Mouse (Mus musculus) lung, adult 2 months (tissue): Measurements from ENCODE around the gene Pear1. TPM values are rescaled to one million over a fixed set of nuclear protein-coding genes. Genes with fewer than 3 reads are reported as not detected.

Experiments
- DNase-seq: peaks from one replicate; pipeline ENCODE4 v3.0.0; 2022
- H3K4me1 ChIP-seq: fragments of 200-500 bp; 2 replicates; pipeline ENCODE4 v1.6.1; 2011; ENCODE audit warnings: low read length; ENCODE audit not compliant: control insufficient read depth, insufficient read depth
- H3K4me3 ChIP-seq: fragments of 200-500 bp; replicated peaks from 2 replicates; pipeline ENCODE3; 2011; ENCODE audit warnings: low read depth, mild to moderate bottlenecking, control low read depth, low read length; ENCODE audit errors: extremely low read depth
- CTCF ChIP-seq: fragments of 200-500 bp; IDR thresholded peaks from 2 replicates; pipeline ENCODE4 v1.5.1; 2011; ENCODE audit warnings: mild to moderate bottlenecking, low read length, control low read depth; ENCODE audit not compliant: insufficient read depth
- POLR2A ChIP-seq: fragments of 200-500 bp; IDR thresholded peaks from 2 replicates; pipeline ENCODE4 v1.6.1; 2011; ENCODE audit warnings: low read depth, mild to moderate bottlenecking, control low read depth, low read length, borderline replicate concordance; ENCODE audit errors: extremely low read depth
- WGBS: fragments of 180-500 bp; shearing (Covaris S2); methylation state at CpG from one replicate; pipeline ENCODE4 v1.1.7; 2018; 5-methylcytosine and 5-hydroxymethylcytosine counted together
- polyA plus RNA-seq: library from polyadenylated mRNA; depleted of rRNA; stranded (reverse); fragments of >200 nt; gene quantifications from 2 replicates; pipeline ENCODE4 v1.2.3, GENCODE M21; 2012

Gene Pear1
- polyA plus RNA-seq, 1 experiment = 87.2 TPM

DNA sequence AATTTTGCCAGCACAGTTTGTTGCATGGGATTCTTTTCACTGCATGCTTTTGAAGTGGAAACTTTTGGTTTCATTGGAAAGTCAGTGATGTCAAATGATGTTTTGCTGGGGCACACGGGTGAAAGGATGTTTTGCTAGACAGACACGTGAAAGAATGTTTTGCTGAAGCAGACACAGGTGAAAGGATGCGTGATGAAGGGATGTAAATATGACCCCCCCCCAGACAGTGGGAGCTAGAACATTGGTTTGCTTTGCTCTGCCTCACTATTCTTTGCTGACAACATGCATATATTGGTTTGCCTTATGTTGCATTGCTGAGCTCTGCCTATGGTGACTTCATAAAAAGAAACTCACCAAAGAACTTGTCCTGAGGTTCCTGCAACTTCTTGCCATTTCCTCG, 20.9 kb upstream of the Pear1 start:
- peaks cover 3% of the 10 kb centered on the region; the same call in 1 of the 2 replicates for H3K4me1 ChIP-seq
- H3K4me3 ChIP-seq = no peak overlapping the region
- TF ChIP-seq POLR2A (no peak), CTCF (no peak)
- no peak for DNase-seq
- 72% methylated on average over 4 of the region's 4 CpGs for WGBS

DNA sequence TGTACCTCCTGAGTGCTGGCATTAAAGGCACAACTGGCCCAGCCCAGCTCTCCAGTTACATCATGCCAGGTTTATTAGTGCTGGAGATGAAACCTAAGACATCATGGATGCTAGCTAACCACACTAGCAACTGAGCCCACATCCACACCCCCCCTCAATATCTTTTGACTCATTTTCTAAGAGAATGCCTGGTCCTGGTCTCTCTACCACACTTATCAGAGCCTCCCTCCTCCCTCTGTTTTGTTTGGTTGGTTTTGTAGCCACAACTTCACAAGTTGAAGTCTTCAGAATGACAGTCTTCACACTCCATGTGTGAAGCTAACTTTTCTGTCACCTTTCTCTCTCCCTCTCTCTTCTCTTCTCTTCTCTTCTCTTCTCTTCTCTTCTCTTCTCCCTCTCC, 16.8 kb upstream of the Pear1 start:
- H3K4me1 ChIP-seq = no peaks in the 10 kb centered on the region
- H3K4me3 ChIP-seq = no peak overlapping the region
- DNase-seq = no peak
- TF ChIP-seq CTCF (no peak), POLR2A (no peak)

DNA sequence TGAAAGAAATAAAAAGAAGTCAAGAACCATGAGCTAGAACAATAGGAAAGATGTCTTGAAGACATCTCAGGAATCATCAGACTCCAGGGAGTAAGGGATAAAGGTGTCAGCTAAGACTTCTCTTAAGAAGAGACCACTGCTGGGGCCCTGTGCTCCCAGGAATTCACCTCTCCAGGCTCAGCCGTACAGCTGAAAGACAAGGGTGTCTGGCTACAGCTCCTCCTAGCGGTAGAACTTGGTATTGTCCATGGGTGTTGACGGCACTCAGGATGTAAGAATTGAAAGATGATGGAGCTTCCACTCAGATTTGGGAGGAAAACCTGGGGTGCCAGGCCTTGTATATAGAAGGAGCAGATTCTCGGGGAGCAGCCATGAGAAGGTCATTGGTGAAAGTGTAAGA, 14.5 kb upstream of the Pear1 start:
- no peak for TF ChIP-seq POLR2A
- TF ChIP-seq CTCF = peak; percentile 87
- WGBS = under 1% methylated on average over 4 of the region's 4 CpGs
- Histone ChIP-seq H3K4me3 (no peak overlapping the region), H3K4me1 (no peaks in the 10 kb centered on the region)
- peak; percentile 76 for DNase-seq

DNA sequence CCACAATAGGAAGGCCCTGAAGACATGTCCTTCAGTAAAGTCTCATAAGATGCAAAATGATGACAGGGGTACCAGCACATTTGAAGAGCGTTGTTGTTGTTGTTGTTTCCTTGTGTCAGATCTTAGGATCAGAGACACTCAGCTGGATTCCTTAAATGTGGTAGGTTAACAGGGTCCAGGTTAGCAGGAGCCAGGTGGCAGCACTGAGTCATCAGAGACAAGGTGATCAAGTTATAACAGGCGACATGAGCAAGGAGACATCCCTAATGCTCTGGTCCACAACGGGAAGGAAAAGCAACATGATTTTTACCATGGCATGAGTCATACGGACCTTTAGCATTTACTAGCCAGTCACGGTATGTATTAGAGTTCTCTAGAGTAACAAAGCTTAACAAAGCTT, 9.4 kb upstream of the Pear1 start:
- TF ChIP-seq POLR2A = no peak
- TF ChIP-seq CTCF = no peak
- Histone ChIP-seq H3K4me1 (no peaks in the 10 kb centered on the region), H3K4me3 (no peak overlapping the region)
- DNase-seq = no peak
- WGBS = 66% methylated on average over 5 of the region's 5 CpGs

DNA sequence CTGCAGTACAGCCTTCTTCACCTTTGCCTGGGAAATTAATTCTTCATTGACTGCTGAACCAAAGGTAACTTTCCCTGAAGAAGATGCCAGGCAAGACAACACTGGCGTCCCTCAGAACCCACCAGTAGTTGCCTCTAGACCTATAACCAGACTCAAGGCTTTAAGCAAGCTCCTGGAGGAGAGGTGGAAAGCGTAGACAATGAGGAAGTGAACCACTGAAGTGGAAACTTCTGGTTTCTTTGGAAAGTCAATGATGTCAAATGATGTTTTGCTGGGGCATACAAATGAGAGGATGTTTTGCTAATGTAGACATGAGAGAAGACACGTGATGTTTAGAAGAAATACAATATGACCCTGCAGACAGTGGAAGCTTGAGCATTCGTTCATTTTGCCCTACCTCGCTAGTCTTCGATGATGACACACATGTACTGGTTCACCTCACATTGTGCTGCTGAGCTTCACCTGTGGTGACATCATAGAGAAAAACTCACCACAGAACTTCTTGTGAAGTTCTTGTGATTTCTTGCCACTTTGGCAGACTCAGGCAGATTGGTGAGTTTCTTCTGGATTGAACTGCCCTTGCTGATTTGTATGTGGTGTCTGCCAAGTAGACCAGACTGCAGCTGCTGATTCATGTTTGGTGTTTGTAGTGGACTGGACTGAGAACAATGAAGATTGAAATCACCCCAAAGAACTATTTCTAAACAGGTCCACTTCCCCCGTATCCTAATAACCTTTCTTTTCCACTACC, 8.2 kb upstream of the Pear1 start:
- no peak for DNase-seq
- 77% methylated on average over 7 of the region's 7 CpGs for WGBS
- TF ChIP-seq CTCF (no peak), POLR2A (no peak)
- H3K4me1 ChIP-seq = no peaks in the 10 kb centered on the region
- no peak overlapping the region for H3K4me3 ChIP-seq

DNA sequence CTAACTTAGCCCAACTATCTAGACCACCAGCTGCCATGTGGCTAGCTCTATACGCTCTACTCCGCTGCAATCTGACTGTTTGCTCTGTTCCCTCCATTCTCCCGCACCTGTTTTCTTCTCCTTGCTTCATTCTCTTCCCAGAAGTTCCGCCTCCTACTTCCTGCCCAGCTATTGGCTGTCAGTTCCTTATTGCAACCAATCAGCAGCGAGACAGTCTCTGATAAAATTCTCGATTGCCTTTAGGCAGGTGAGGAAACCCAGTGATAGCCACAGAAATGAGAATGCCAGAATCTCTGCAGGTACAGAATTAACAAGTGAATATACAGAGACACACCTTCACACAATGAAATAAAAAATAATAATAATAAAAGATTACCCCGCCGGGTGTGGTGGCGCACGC, 4.9 kb upstream of the Pear1 start:
- no peak for DNase-seq
- 46% methylated on average over 10 of the region's 10 CpGs for WGBS
- Histone ChIP-seq H3K4me3 (no peak overlapping the region), H3K4me1 (no peaks in the 10 kb centered on the region)
- TF ChIP-seq CTCF (no peak), POLR2A (no peak)

DNA sequence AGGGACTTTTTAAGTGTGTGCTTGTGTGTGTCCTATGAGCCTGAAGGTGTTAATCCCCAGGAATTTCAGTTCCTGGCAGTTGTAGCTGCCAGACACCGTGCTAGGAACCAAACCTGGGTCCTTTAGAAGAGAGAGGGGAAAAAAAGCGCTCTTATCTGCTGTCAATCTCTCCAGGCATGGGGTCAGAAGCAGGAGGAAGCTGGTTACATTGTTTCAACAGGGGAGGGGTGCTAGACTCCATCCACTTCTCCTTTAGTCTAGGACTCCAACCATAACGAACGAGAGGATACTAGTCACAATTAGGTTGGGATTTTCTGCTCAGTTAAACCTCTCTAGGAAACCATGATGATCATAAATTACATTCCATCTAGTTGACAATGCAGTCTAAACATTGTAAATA, 4.3 kb upstream of the Pear1 start:
- no peak overlapping the region for H3K4me3 ChIP-seq
- DNase-seq = no peak
- WGBS = 27% methylated on average over 4 of the region's 4 CpGs
- no peaks in the 10 kb centered on the region for H3K4me1 ChIP-seq
- TF ChIP-seq POLR2A = no peak
- no peak for TF ChIP-seq CTCF

DNA sequence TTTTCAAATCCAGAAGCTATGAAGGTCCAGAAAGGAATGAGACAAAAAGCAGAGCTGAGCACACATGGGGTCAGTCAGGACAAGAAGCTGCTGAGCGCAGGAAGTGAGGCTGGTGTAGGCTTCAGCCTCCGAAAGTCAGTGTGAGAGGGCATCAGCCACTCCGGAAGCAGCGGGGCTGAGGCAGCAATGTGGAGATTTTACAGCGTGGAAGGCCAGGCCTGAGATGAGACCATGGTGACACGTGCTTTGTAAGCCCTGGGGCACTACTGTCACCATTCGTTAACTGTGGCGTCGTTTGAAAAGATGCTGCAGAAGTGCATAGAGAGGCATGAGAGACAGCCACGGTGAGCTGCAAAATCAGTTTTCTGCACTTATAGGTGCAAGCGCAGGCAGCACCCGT, 5.9 kb downstream of the Pear1 start:
- Histone ChIP-seq H3K4me1 (0 out of 2 replicates have a peak, but pooled peaks cover 2% of the 10 kb centered on the region), H3K4me3 (no peak overlapping the region)
- WGBS = 71% methylated on average over 12 of the region's 12 CpGs
- TF ChIP-seq CTCF (no peak), POLR2A (no peak)
- no peak for DNase-seq

DNA sequence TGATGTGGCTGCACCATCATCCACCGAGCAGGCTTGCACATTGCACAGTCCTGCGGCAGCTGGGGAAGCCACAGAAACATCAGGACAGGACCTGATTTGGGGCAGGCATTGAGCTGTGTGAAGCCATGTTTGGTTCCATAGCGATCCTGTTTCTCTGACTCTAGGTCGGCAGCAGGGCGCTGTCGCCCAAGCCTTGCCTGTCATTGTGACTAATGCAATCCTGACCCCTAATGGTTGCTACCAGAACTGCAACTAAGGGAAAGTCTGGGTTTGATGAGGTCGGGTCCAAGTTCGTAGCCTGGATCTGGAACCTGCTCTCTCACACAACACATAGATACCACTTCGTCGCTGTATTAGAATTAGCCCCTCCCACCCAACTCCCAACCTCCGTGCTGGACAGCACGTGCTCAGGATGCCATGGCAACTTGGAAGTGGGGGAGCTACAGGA, 7.4 kb downstream of the Pear1 start:
- Histone ChIP-seq H3K4me1 (0 out of 2 replicates have a peak, but pooled peaks cover 2% of the 10 kb centered on the region), H3K4me3 (no peak overlapping the region)
- WGBS = 3% methylated on average over 12 of the region's 12 CpGs
- DNase-seq = peak; percentile 63
- no peak for TF ChIP-seq POLR2A
- peak; percentile 92 for TF ChIP-seq CTCF

DNA sequence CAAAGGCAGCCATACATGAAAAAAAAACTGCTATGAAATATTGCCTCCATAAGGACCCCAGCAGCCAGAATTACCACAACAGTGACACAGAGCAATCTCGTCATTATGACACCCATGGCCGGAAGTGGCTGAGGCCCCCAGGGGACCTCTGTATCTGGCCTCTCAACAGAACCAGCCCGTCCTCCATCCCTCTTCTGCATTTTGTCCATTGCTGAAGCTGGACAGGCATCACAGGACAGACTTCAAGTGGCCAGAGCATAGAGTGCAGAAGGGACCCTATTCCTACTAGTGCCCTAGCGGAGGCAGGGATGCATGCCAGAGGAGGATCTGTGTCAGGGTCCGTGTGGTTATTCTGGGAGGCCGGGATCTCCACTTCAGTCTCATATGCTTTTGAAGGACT, 7.9 kb downstream of the Pear1 start:
- DNase-seq = no peak
- TF ChIP-seq POLR2A (no peak), CTCF (no peak)
- WGBS = 61% methylated on average over 6 of the region's 6 CpGs
- Histone ChIP-seq H3K4me1 (0 out of 2 replicates have a peak, but pooled peaks cover 2% of the 10 kb centered on the region), H3K4me3 (no peak overlapping the region)
